Mouse (Mus musculus): ENCODE data around the gene Cdc5l.
A peak's percentile ranks its signal among the peaks of the same experiment; 100 is the strongest.

Gene Cdc5l

GRCm38 (mm10) chr17:45433419-45434261 lies at the start of gene Cdc5l:
Gene Cdc5l, minus strand, starts transcription at chr17:45433737.
- peak; percentile 100 for DNase-seq (ENCODE audit: low read depth, low spot score)

- DNase-seq (ENCODE audit: low read depth, low spot score) = no peak
Observed at GRCm38 (mm10) chr17:45480429-45480828, 46.9 kb upstream of the Cdc5l start.

GRCm38 (mm10) chr17:45478234-45478825 lies 44.8 kb upstream of the Cdc5l start:
- peak; percentile 86 for DNase-seq (ENCODE audit: low read depth, low spot score)

GRCm38 (mm10) chr17:45474669-45475465 lies 41.3 kb upstream of the Cdc5l start, which contains the start of gene Spats1:
Gene Spats1, minus strand, starts transcription at chr17:45475415.
- DNase-seq (ENCODE audit: low read depth, low spot score) = peak; percentile 99

- peak; percentile 53 for DNase-seq (ENCODE audit: low read depth, low spot score)
Observed at GRCm38 (mm10) chr17:45474146-45474545, 40.6 kb upstream of the Cdc5l start.

- peak; percentile 68 for DNase-seq (ENCODE audit: low read depth, low spot score)
Observed at GRCm38 (mm10) chr17:45473667-45474066, 40.1 kb upstream of the Cdc5l start.

- no peak for DNase-seq (ENCODE audit: low read depth, low spot score)
Observed at GRCm38 (mm10) chr17:45470726-45471125, 37.2 kb upstream of the Cdc5l start.

- peak; percentile 60 for DNase-seq (ENCODE audit: low read depth, low spot score)
Observed at GRCm38 (mm10) chr17:45468302-45468701, 34.8 kb upstream of the Cdc5l start.

- peak; percentile 52 for DNase-seq (ENCODE audit: low read depth, low spot score)
Observed at GRCm38 (mm10) chr17:45466701-45467100, 33.2 kb upstream of the Cdc5l start.

GRCm38 (mm10) chr17:45464255-45464654 lies 30.7 kb upstream of the Cdc5l start:
- DNase-seq (ENCODE audit: low read depth, low spot score) = peak; percentile 57

- DNase-seq (ENCODE audit: low read depth, low spot score) = peak; percentile 74
Observed at GRCm38 (mm10) chr17:45462506-45462905, 29.0 kb upstream of the Cdc5l start.

GRCm38 (mm10) chr17:45459062-45459461 lies 25.5 kb upstream of the Cdc5l start:
- peak; percentile 67 for DNase-seq (ENCODE audit: low read depth, low spot score)

GRCm38 (mm10) chr17:45458516-45458915 lies 25.0 kb upstream of the Cdc5l start:
- peak; percentile 70 for DNase-seq (ENCODE audit: low read depth, low spot score)

GRCm38 (mm10) chr17:45457487-45457886 lies 23.9 kb upstream of the Cdc5l start:
- peak; percentile 91 for DNase-seq (ENCODE audit: low read depth, low spot score)

- DNase-seq (ENCODE audit: low read depth, low spot score) = peak; percentile 73
Observed at GRCm38 (mm10) chr17:45456260-45457152, 23.0 kb upstream of the Cdc5l start.

- peak; percentile 63 for DNase-seq (ENCODE audit: low read depth, low spot score)
Observed at GRCm38 (mm10) chr17:45455783-45456182, 22.2 kb upstream of the Cdc5l start.

- DNase-seq (ENCODE audit: low read depth, low spot score) = peak; percentile 53
Observed at GRCm38 (mm10) chr17:45454794-45455193, 21.3 kb upstream of the Cdc5l start.

- DNase-seq (ENCODE audit: low read depth, low spot score) = no peak
Observed at GRCm38 (mm10) chr17:45452271-45452670, 18.7 kb upstream of the Cdc5l start.

GRCm38 (mm10) chr17:45450153-45450552 lies 16.6 kb upstream of the Cdc5l start:
- no peak for DNase-seq (ENCODE audit: low read depth, low spot score)

- DNase-seq (ENCODE audit: low read depth, low spot score) = peak; percentile 77
Observed at GRCm38 (mm10) chr17:45449586-45449985, 16.0 kb upstream of the Cdc5l start.

GRCm38 (mm10) chr17:45447063-45447462 lies 13.5 kb upstream of the Cdc5l start:
- no peak for DNase-seq (ENCODE audit: low read depth, low spot score)

Measured in ES-CJ7 (cell line).